Mouse (Mus musculus) heart, adult 2 months (tissue): ENCODE results near the gene Tfdp2. TPM values are rescaled to one million over a fixed set of nuclear protein-coding genes. Genes with fewer than 3 reads are reported as not detected.

Source experiments
- DNase-seq, 2 experiments: peaks; one replicate each; pipeline ENCODE4 v3.0.0; 2021
- H3K27ac ChIP-seq: fragments of 200-600 bp; 2 replicates; pipeline ENCODE4 v1.8.1; 2022
- H3K27me3 ChIP-seq: fragments of 200-500 bp; 2 replicates; pipeline ENCODE4 v1.6.1; 2012; ENCODE audit warnings: mild to moderate bottlenecking, low read length, inconsistent platforms, mixed read lengths; ENCODE audit not compliant: control insufficient read depth, insufficient read depth
- H3K36me3 ChIP-seq: fragments of 200-500 bp; 2 replicates; pipeline ENCODE4 v1.6.1; 2012; ENCODE audit warnings: low read length, inconsistent platforms; ENCODE audit not compliant: control insufficient read depth, insufficient read depth
- H3K4me1 ChIP-seq: fragments of 200-500 bp; 2 replicates; pipeline ENCODE4 v1.6.1; 2011; ENCODE audit warnings: low read length; ENCODE audit not compliant: control insufficient read depth, insufficient read depth
- H3K4me3 ChIP-seq: fragments of 200-600 bp; 2 replicates; pipeline ENCODE4 v1.8.1; 2022
- H3K79me2 ChIP-seq: fragments of 200-500 bp; replicated peaks from 2 replicates; pipeline ENCODE4 v1.6.1; 2012; ENCODE audit warnings: mild to moderate bottlenecking, inconsistent platforms, low read length, moderate library complexity, mixed read lengths; ENCODE audit not compliant: control insufficient read depth, insufficient read depth
- H3K9ac ChIP-seq: fragments of 200-500 bp; 2 replicates; pipeline ENCODE4 v1.6.1; 2012; ENCODE audit warnings: low read depth, mild to moderate bottlenecking, control low read depth, inconsistent platforms, low read length, mixed read lengths
- CTCF ChIP-seq: fragments of 200-600 bp; IDR thresholded peaks from 2 replicates; pipeline ENCODE4 v1.8.1; 2022; ENCODE audit warnings: antibody characterized with exemption, mild to moderate bottlenecking, moderate library complexity
- EP300 ChIP-seq: fragments of 200-500 bp; IDR thresholded peaks from 2 replicates; pipeline ENCODE4 v1.6.1; 2011; ENCODE audit warnings: low read depth, low read length, control low read depth; ENCODE audit not compliant: insufficient read depth
- POLR2A ChIP-seq: fragments of 200-500 bp; IDR thresholded peaks from 2 replicates; pipeline ENCODE4 v1.6.1; 2011; ENCODE audit warnings: mild to moderate bottlenecking, low read depth, low read length, control low read depth; ENCODE audit not compliant: insufficient read depth
- WGBS: fragments of 180-500 bp; shearing (Covaris S2); methylation state at CpG from one replicate; pipeline ENCODE4 v1.1.7; 2018; 5-methylcytosine and 5-hydroxymethylcytosine counted together
- intact Hi-C: fragments of 180-260 bp; cut with DNase I; formaldehyde crosslinking; loops from one replicate; pipeline ENCODE4 v1.15.1; 2025
- polyA plus RNA-seq: library from polyadenylated mRNA; depleted of rRNA; stranded (reverse); fragments of >200 nt; gene quantifications from 2 replicates; pipeline ENCODE4 v1.2.3, GENCODE M21; 2012
- total RNA-seq, 2 experiments: library from RNA; stranded (reverse); gene quantifications; 2 replicates each; pipeline ENCODE4 v1.2.3; 2021

Tfdp2 gene
- total and polyA plus RNA-seq, 3 experiments, result 18.5 to 131 (median 83.4) TPM

GRCm38 (mm10) chr9:96230271-96230670, 34.2 kb downstream of the Tfdp2 start:
- TF ChIP-seq POLR2A (no peak), CTCF (no peak), EP300 (no peak)
- 74% methylated on average over 2 of the region's 2 CpGs for WGBS
- no peaks in the 10 kb centered on the region for H3K4me1 ChIP-seq
- H3K79me2 ChIP-seq, result peaks cover 2% of the 10 kb centered on the region; the same call in 1 of the 2 replicates
- H3K27ac ChIP-seq, result no peak overlapping the region
- no peak overlapping the region for H3K4me3 ChIP-seq
- no peaks in the 10 kb centered on the region for H3K27me3 ChIP-seq
- DNase-seq, result no peak
- H3K9ac ChIP-seq, result no peak overlapping the region
- intact Hi-C loops, result no loop called here
- H3K36me3 ChIP-seq, result no peaks in the 10 kb centered on the region

GRCm38 (mm10) chr9:96235477-96235876, 39.4 kb downstream of the Tfdp2 start:
- 86% methylated on average over 2 of the region's 2 CpGs for WGBS
- Histone ChIP-seq H3K4me3 (no peak overlapping the region), H3K79me2 (peaks cover 2% of the 10 kb centered on the region; the same call in 1 of the 2 replicates), H3K27ac (no peak overlapping the region), H3K9ac (no peak overlapping the region), H3K4me1 (no peaks in the 10 kb centered on the region), H3K36me3 (no peaks in the 10 kb centered on the region), H3K27me3 (no peaks in the 10 kb centered on the region)
- TF ChIP-seq EP300, result no peak
- no peak for TF ChIP-seq POLR2A
- no peak for TF ChIP-seq CTCF
- intact Hi-C loops, result no loop called here
- DNase-seq, result no peak

- DNase-seq, result no peak
- H3K36me3 ChIP-seq, result no peaks in the 10 kb centered on the region
- intact Hi-C loops, result no loop called here
- 96% methylated on average over 1 of the region's 1 CpGs for WGBS
- H3K27me3 ChIP-seq, result no peaks in the 10 kb centered on the region
- H3K79me2 ChIP-seq, result no peaks in the 10 kb centered on the region; the same call in 1 of the 2 replicates
- no peaks in the 10 kb centered on the region; the same call in 1 of the 2 replicates for H3K4me1 ChIP-seq
- no peak overlapping the region for H3K27ac ChIP-seq
- H3K4me3 ChIP-seq, result no peak overlapping the region
- no peak overlapping the region for H3K9ac ChIP-seq
- TF ChIP-seq CTCF (no peak), POLR2A (no peak), EP300 (no peak)
Measured at GRCm38 (mm10) chr9:96237391-96237790, 41.3 kb downstream of the Tfdp2 start.

GRCm38 (mm10) chr9:96238286-96238685, 42.2 kb downstream of the Tfdp2 start:
- WGBS, result 100% methylated on average over 1 of the region's 1 CpGs
- H3K27ac ChIP-seq, result no peak overlapping the region
- H3K9ac ChIP-seq, result no peak overlapping the region
- TF ChIP-seq EP300, result no peak
- H3K36me3 ChIP-seq, result no peaks in the 10 kb centered on the region
- intact Hi-C loops, result no loop called here
- no peaks in the 10 kb centered on the region for H3K27me3 ChIP-seq
- H3K4me3 ChIP-seq, result no peak overlapping the region
- DNase-seq, result no peak
- no peaks in the 10 kb centered on the region; the same call in 1 of the 2 replicates for H3K79me2 ChIP-seq
- no peaks in the 10 kb centered on the region; the same call in 1 of the 2 replicates for H3K4me1 ChIP-seq

- WGBS, result 74% methylated on average over 10 of the region's 10 CpGs
- DNase-seq, result no peak
- H3K9ac ChIP-seq, result no peak overlapping the region
- intact Hi-C loops, result no loop called here
- H3K4me1 ChIP-seq, result peaks cover 3% of the 10 kb centered on the region
- H3K27ac ChIP-seq, result no peak overlapping the region
- H3K36me3 ChIP-seq, result 0 out of 2 replicates have a peak, but pooled peaks cover 4% of the 10 kb centered on the region
- no peak overlapping the region for H3K4me3 ChIP-seq
- no peaks in the 10 kb centered on the region for H3K27me3 ChIP-seq
- TF ChIP-seq POLR2A (no peak), EP300 (no peak), CTCF (no peak)
- no peaks in the 10 kb centered on the region; the same call in 1 of the 2 replicates for H3K79me2 ChIP-seq
Measured at GRCm38 (mm10) chr9:96241134-96242097, 45.3 kb downstream of the Tfdp2 start.

GRCm38 (mm10) chr9:96243915-96244314, 47.8 kb downstream of the Tfdp2 start:
- H3K9ac ChIP-seq, result no peak overlapping the region

More at GRCm38 (mm10) chr9:96243915-96244314, 47.8 kb downstream of the Tfdp2 start:
- Histone ChIP-seq H3K27ac (no peak overlapping the region), H3K4me1 (peaks cover 3% of the 10 kb centered on the region), H3K4me3 (no peak overlapping the region), H3K36me3 (0 out of 2 replicates have a peak, but pooled peaks cover 4% of the 10 kb centered on the region), H3K79me2 (no peaks in the 10 kb centered on the region; the same call in 1 of the 2 replicates), H3K27me3 (no peaks in the 10 kb centered on the region)
- 92% methylated on average over 6 of the region's 6 CpGs for WGBS
- intact Hi-C loops, result no loop called here
- DNase-seq, result no peak
- TF ChIP-seq EP300, result no peak
- no peak for TF ChIP-seq CTCF
- TF ChIP-seq POLR2A, result no peak
